Mouse (Mus musculus): Measurements from ENCODE around the gene Rp2. TPM values are rescaled to one million over a fixed set of nuclear protein-coding genes. Genes with fewer than 3 reads are reported as not detected.

Gene Rp2
- polyA plus RNA-seq, 1 experiment, result 10.8 TPM

GRCm38 (mm10) chrX:20392942-20393341 lies 28.7 kb downstream of the Rp2 start:
- no peak for DNase-seq (ENCODE audit: low read depth)
- TF ChIP-seq CTCF (IDR thresholded peaks at IDR 0.05; ENCODE audit: borderline replicate concordance, extremely low read depth, insufficient read depth, insufficient read length), result no peak
- no peak for TF ChIP-seq POLR2A (IDR thresholded peaks at IDR 0.05; ENCODE audit: borderline replicate concordance, extremely low read depth, insufficient read depth, insufficient read length, poor library complexity, severe bottlenecking)

GRCm38 (mm10) chrX:20404068-20404467 lies 39.8 kb downstream of the Rp2 start:
- TF ChIP-seq CTCF (IDR thresholded peaks at IDR 0.05; ENCODE audit: borderline replicate concordance, extremely low read depth, insufficient read depth, insufficient read length) (peak; percentile 24; the same call in 1 of the 2 replicates), POLR2A (IDR thresholded peaks at IDR 0.05; ENCODE audit: borderline replicate concordance, extremely low read depth, insufficient read depth, insufficient read length, poor library complexity, severe bottlenecking) (no peak)
- DNase-seq (ENCODE audit: low read depth), result peak; percentile 17

GRCm38 (mm10) chrX:20406909-20407308 lies 42.6 kb downstream of the Rp2 start:
- no peak for TF ChIP-seq POLR2A (IDR thresholded peaks at IDR 0.05; ENCODE audit: borderline replicate concordance, extremely low read depth, insufficient read depth, insufficient read length, poor library complexity, severe bottlenecking)
- TF ChIP-seq CTCF (IDR thresholded peaks at IDR 0.05; ENCODE audit: borderline replicate concordance, extremely low read depth, insufficient read depth, insufficient read length), result no peak
- DNase-seq (ENCODE audit: low read depth), result no peak

GRCm38 (mm10) chrX:20407676-20408075 lies 43.4 kb downstream of the Rp2 start:
- TF ChIP-seq POLR2A (IDR thresholded peaks at IDR 0.05; ENCODE audit: borderline replicate concordance, extremely low read depth, insufficient read depth, insufficient read length, poor library complexity, severe bottlenecking) (no peak), CTCF (IDR thresholded peaks at IDR 0.05; ENCODE audit: borderline replicate concordance, extremely low read depth, insufficient read depth, insufficient read length) (no peak)
- no peak for DNase-seq (ENCODE audit: low read depth)

- TF ChIP-seq CTCF (IDR thresholded peaks at IDR 0.05; ENCODE audit: borderline replicate concordance, extremely low read depth, insufficient read depth, insufficient read length) (no peak), POLR2A (IDR thresholded peaks at IDR 0.05; ENCODE audit: borderline replicate concordance, extremely low read depth, insufficient read depth, insufficient read length, poor library complexity, severe bottlenecking) (no peak)
- no peak for DNase-seq (ENCODE audit: low read depth)
Measured at GRCm38 (mm10) chrX:20411382-20411781, 47.1 kb downstream of the Rp2 start.

GRCm38 (mm10) chrX:20412221-20412620 lies 47.9 kb downstream of the Rp2 start:
- DNase-seq (ENCODE audit: low read depth), result no peak
- TF ChIP-seq POLR2A (IDR thresholded peaks at IDR 0.05; ENCODE audit: borderline replicate concordance, extremely low read depth, insufficient read depth, insufficient read length, poor library complexity, severe bottlenecking) (no peak), CTCF (IDR thresholded peaks at IDR 0.05; ENCODE audit: borderline replicate concordance, extremely low read depth, insufficient read depth, insufficient read length) (no peak)

GRCm38 (mm10) chrX:20414885-20415622 lies 50.8 kb downstream of the Rp2 start:
- DNase-seq (ENCODE audit: low read depth), result peak; percentile 51
- TF ChIP-seq CTCF (IDR thresholded peaks at IDR 0.05; ENCODE audit: borderline replicate concordance, extremely low read depth, insufficient read depth, insufficient read length), result no peak
- TF ChIP-seq POLR2A (IDR thresholded peaks at IDR 0.05; ENCODE audit: borderline replicate concordance, extremely low read depth, insufficient read depth, insufficient read length, poor library complexity, severe bottlenecking), result no peak

- no peak for TF ChIP-seq CTCF (IDR thresholded peaks at IDR 0.05; ENCODE audit: borderline replicate concordance, extremely low read depth, insufficient read depth, insufficient read length)
- no peak for TF ChIP-seq POLR2A (IDR thresholded peaks at IDR 0.05; ENCODE audit: borderline replicate concordance, extremely low read depth, insufficient read depth, insufficient read length, poor library complexity, severe bottlenecking)
Measured at GRCm38 (mm10) chrX:20418461-20418860, 54.2 kb downstream of the Rp2 start.

GRCm38 (mm10) chrX:20419536-20419935 lies 55.3 kb downstream of the Rp2 start:
- DNase-seq (ENCODE audit: low read depth), result no peak
- TF ChIP-seq CTCF (IDR thresholded peaks at IDR 0.05; ENCODE audit: borderline replicate concordance, extremely low read depth, insufficient read depth, insufficient read length) (no peak), POLR2A (IDR thresholded peaks at IDR 0.05; ENCODE audit: borderline replicate concordance, extremely low read depth, insufficient read depth, insufficient read length, poor library complexity, severe bottlenecking) (no peak)

More at GRCm38 (mm10) chrX:20418461-20418860, 54.2 kb downstream of the Rp2 start:
- no peak for DNase-seq (ENCODE audit: low read depth)

GRCm38 (mm10) chrX:20425140-20425838 lies 61.0 kb downstream of the Rp2 start, which contains the start of gene Jade3:
Jade3 (plus strand) TSS chrX:20425688.
- DNase-seq (ENCODE audit: low read depth), result peak; percentile 92
- no peak for TF ChIP-seq CTCF (IDR thresholded peaks at IDR 0.05; ENCODE audit: borderline replicate concordance, extremely low read depth, insufficient read depth, insufficient read length)
- peak; percentile 24; the same call in 1 of the 2 replicates for TF ChIP-seq POLR2A (IDR thresholded peaks at IDR 0.05; ENCODE audit: borderline replicate concordance, extremely low read depth, insufficient read depth, insufficient read length, poor library complexity, severe bottlenecking)

- DNase-seq (ENCODE audit: low read depth), result peak; percentile 52
- TF ChIP-seq POLR2A (IDR thresholded peaks at IDR 0.05; ENCODE audit: borderline replicate concordance, extremely low read depth, insufficient read depth, insufficient read length, poor library complexity, severe bottlenecking) (no peak), CTCF (IDR thresholded peaks at IDR 0.05; ENCODE audit: borderline replicate concordance, extremely low read depth, insufficient read depth, insufficient read length) (no peak)
Measured at GRCm38 (mm10) chrX:20425839-20426449, 61.7 kb downstream of the Rp2 start.

Other genes starting within 250 kb of the Rp2 start
- 6.6 and 11.8 TPM in 2 replicates for gene Slc9a7, start 72.7 kb upstream of the Rp2 start, polyA plus RNA-seq (2012; rRNA removed)
- gene Jade3, start 61.2 kb downstream of the Rp2 start, polyA plus RNA-seq (2012; rRNA removed), result 9.5 and 10.3 TPM in 2 replicates
- 0.22 and 0.24 TPM in 2 replicates for gene Rgn, start 185.3 kb downstream of the Rp2 start, polyA plus RNA-seq (2012; rRNA removed)

Measured in brain, embryonic 14.5 days (tissue).